Mouse (Mus musculus): ENCODE results near the gene Pim2. TPM values are rescaled to one million over a fixed set of nuclear protein-coding genes. Genes with fewer than 3 reads are reported as not detected.

Pim2 gene
- polyA plus RNA-seq, 1 experiment from 2014 or later: 4.9 TPM

- H3K36me3 ChIP-seq (replicated peaks; ENCODE audit: control insufficient read depth, insufficient read depth, low read depth, low read length): no peaks in the 10 kb centered on the region
- ATAC-seq (replicated peaks; ENCODE audit: insufficient number of reproducible peaks, low FRiP score, low TSS enrichment, low read depth) (no peak), DNase-seq (ENCODE audit: low spot score) (no peak)
- no peak overlapping the region for H3K4me3 ChIP-seq (ENCODE audit: low read depth, low read length)
- no peak overlapping the region for H3K9ac ChIP-seq (replicated peaks; ENCODE audit: low read length)
- H3K4me1 ChIP-seq (ENCODE audit: control insufficient read depth, insufficient read depth, low read length): no peaks in the 10 kb centered on the region
- H3K27me3 ChIP-seq (ENCODE audit: control insufficient read depth, insufficient read depth, low read length): no peaks in the 10 kb centered on the region
- no peak overlapping the region for H3K27ac ChIP-seq (replicated peaks; ENCODE audit: low read depth, low read length)
- 71% methylated on average over 1 of the region's 1 CpGs for WGBS
- no peaks in the 10 kb centered on the region for H3K9me3 ChIP-seq (replicated peaks; ENCODE audit: control insufficient read depth, low read length)
- no peak overlapping the region for H3K4me2 ChIP-seq (ENCODE audit: low read depth, low read length)
Observed at GRCm38 (mm10) chrX:7863181-7863580, 14.9 kb upstream of the Pim2 start.

DNA sequence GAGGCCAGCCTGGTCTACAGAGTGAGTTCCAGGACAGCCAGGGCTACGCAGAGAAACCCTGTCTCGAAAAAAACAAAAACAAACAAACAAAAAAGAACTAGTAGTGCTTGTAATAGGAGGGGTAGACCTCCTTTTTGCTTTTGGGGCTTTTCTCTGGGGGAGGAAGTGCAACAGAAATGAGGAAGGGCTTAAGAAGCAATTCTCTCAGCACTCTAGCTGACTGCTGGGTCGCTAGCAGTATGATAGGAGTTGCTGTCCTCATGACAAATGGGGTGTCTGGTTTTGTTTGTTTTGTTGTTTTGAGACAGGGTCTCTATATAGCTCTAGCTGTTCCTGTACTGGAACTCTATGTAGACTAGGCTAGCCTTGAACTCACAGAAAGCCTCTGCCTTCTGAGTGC lies 13.5 kb upstream of the Pim2 start:
- Histone ChIP-seq H3K27me3 (ENCODE audit: control insufficient read depth, insufficient read depth, low read length) (no peaks in the 10 kb centered on the region), H3K4me3 (ENCODE audit: low read depth, low read length) (no peak overlapping the region), H3K4me1 (ENCODE audit: control insufficient read depth, insufficient read depth, low read length) (no peaks in the 10 kb centered on the region), H3K9ac (replicated peaks; ENCODE audit: low read length) (no peak overlapping the region), H3K27ac (replicated peaks; ENCODE audit: low read depth, low read length) (no peak overlapping the region), H3K9me3 (replicated peaks; ENCODE audit: control insufficient read depth, low read length) (no peaks in the 10 kb centered on the region), H3K4me2 (ENCODE audit: low read depth, low read length) (no peak overlapping the region), H3K36me3 (replicated peaks; ENCODE audit: control insufficient read depth, insufficient read depth, low read depth, low read length) (no peaks in the 10 kb centered on the region)
- WGBS: 75% methylated on average over 3 of the region's 3 CpGs
- ATAC-seq (replicated peaks; ENCODE audit: insufficient number of reproducible peaks, low FRiP score, low TSS enrichment, low read depth): no peak
- DNase-seq (ENCODE audit: low spot score): no peak

DNA sequence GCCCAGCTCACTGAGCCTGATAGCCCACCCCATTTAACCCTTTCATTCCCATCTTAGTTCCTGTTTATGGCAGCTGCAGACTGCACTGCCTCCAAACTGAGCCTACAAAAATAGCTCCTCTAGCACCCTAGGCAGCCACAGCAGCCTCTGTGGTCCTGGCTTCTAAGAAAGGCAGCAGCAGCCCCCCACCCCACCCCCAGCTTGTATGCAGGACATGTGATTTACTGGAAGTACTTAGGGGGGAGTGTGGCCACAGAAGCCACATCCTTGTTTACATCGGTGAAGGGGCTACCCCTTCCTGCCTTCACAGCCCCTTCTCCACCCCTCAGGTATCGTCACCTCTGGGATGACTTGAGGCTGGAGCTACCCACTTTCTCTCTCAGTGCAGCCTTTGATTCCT lies 12.7 kb upstream of the Pim2 start:
- DNase-seq (ENCODE audit: low spot score): no peak
- Histone ChIP-seq H3K9ac (replicated peaks; ENCODE audit: low read length) (no peak overlapping the region), H3K27me3 (ENCODE audit: control insufficient read depth, insufficient read depth, low read length) (no peaks in the 10 kb centered on the region), H3K36me3 (replicated peaks; ENCODE audit: control insufficient read depth, insufficient read depth, low read depth, low read length) (no peaks in the 10 kb centered on the region; the same call in 1 of the 2 replicates), H3K4me3 (ENCODE audit: low read depth, low read length) (no peak overlapping the region), H3K9me3 (replicated peaks; ENCODE audit: control insufficient read depth, low read length) (no peaks in the 10 kb centered on the region), H3K4me1 (ENCODE audit: control insufficient read depth, insufficient read depth, low read length) (no peaks in the 10 kb centered on the region), H3K4me2 (ENCODE audit: low read depth, low read length) (no peak overlapping the region), H3K27ac (replicated peaks; ENCODE audit: low read depth, low read length) (no peak overlapping the region)
- no peak for ATAC-seq (replicated peaks; ENCODE audit: insufficient number of reproducible peaks, low FRiP score, low TSS enrichment, low read depth)
- WGBS: 72% methylated on average over 2 of the region's 2 CpGs

GRCm38 (mm10) chrX:7865786-7866185 lies 12.3 kb upstream of the Pim2 start:
- H3K4me2 ChIP-seq (ENCODE audit: low read depth, low read length): no peak overlapping the region
- no peaks in the 10 kb centered on the region for H3K4me1 ChIP-seq (ENCODE audit: control insufficient read depth, insufficient read depth, low read length)
- H3K9me3 ChIP-seq (replicated peaks; ENCODE audit: control insufficient read depth, low read length): no peaks in the 10 kb centered on the region
- H3K27me3 ChIP-seq (ENCODE audit: control insufficient read depth, insufficient read depth, low read length): no peaks in the 10 kb centered on the region
- no peaks in the 10 kb centered on the region; the same call in 1 of the 2 replicates for H3K36me3 ChIP-seq (replicated peaks; ENCODE audit: control insufficient read depth, insufficient read depth, low read depth, low read length)
- no peak for ATAC-seq (replicated peaks; ENCODE audit: insufficient number of reproducible peaks, low FRiP score, low TSS enrichment, low read depth)
- WGBS: 82% methylated on average over 2 of the region's 2 CpGs
- DNase-seq (ENCODE audit: low spot score): no peak
- H3K9ac ChIP-seq (replicated peaks; ENCODE audit: low read length): no peak overlapping the region
- no peak overlapping the region for H3K27ac ChIP-seq (replicated peaks; ENCODE audit: low read depth, low read length)
- no peak overlapping the region for H3K4me3 ChIP-seq (ENCODE audit: low read depth, low read length)

DNA sequence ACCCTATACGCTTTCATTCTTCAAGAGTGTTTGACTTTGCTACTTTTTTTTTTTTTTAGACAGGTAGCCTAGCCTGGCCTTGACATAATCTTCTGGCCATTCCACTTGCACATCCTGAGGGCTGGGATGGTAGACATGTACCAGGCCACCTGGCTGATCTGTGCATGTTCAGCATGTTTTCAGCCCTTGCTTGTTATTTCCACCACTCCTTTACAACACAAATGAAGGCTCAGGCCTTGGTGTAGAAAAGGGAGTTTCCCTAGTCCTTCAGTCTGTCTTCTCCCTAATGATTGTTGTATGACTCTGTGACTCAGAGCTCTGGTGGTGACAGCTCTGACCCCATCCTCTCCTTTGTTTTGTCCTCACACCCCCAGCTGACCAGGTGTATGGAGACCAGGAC lies 10.9 kb upstream of the Pim2 start:
- Histone ChIP-seq H3K27ac (replicated peaks; ENCODE audit: low read depth, low read length) (no peak overlapping the region), H3K4me1 (ENCODE audit: control insufficient read depth, insufficient read depth, low read length) (no peaks in the 10 kb centered on the region), H3K4me2 (ENCODE audit: low read depth, low read length) (no peak overlapping the region), H3K27me3 (ENCODE audit: control insufficient read depth, insufficient read depth, low read length) (no peaks in the 10 kb centered on the region), H3K4me3 (ENCODE audit: low read depth, low read length) (no peak overlapping the region), H3K9me3 (replicated peaks; ENCODE audit: control insufficient read depth, low read length) (no peaks in the 10 kb centered on the region), H3K36me3 (replicated peaks; ENCODE audit: control insufficient read depth, insufficient read depth, low read depth, low read length) (no peaks in the 10 kb centered on the region; the same call in 1 of the 2 replicates), H3K9ac (replicated peaks; ENCODE audit: low read length) (no peak overlapping the region)
- DNase-seq (ENCODE audit: low spot score) (no peak), ATAC-seq (replicated peaks; ENCODE audit: insufficient number of reproducible peaks, low FRiP score, low TSS enrichment, low read depth) (no peak)
- WGBS: 88% methylated on average over 1 of the region's 1 CpGs

DNA sequence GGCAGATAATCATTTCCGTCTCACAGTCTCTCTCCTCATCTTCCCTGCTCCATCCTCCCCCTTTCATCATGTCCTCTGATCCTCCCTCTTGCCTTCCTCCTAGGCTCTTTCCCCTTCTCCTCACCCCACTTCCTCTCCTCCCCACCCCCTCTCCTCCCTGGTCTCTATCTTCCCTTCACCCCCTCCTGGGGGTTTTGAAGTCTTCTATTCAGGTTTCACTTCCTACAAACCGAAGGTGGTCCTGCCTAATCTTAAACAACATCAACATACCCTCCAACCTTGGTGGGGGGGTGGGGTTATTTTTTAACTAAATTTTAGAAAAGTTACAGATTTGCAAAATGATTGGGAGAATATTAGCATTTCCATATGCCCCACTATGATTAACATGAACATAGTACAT lies 9.6 kb upstream of the Pim2 start:
- H3K27me3 ChIP-seq (ENCODE audit: control insufficient read depth, insufficient read depth, low read length): no peaks in the 10 kb centered on the region
- DNase-seq (ENCODE audit: low spot score): no peak
- 54% methylated on average over 2 of the region's 2 CpGs for WGBS
- H3K4me2 ChIP-seq (ENCODE audit: low read depth, low read length): no peak overlapping the region
- no peak overlapping the region for H3K4me3 ChIP-seq (ENCODE audit: low read depth, low read length)
- ATAC-seq (replicated peaks; ENCODE audit: insufficient number of reproducible peaks, low FRiP score, low TSS enrichment, low read depth): no peak
- H3K4me1 ChIP-seq (ENCODE audit: control insufficient read depth, insufficient read depth, low read length): no peaks in the 10 kb centered on the region
- H3K36me3 ChIP-seq (replicated peaks; ENCODE audit: control insufficient read depth, insufficient read depth, low read depth, low read length): no peaks in the 10 kb centered on the region; the same call in 1 of the 2 replicates
- H3K9me3 ChIP-seq (replicated peaks; ENCODE audit: control insufficient read depth, low read length): no peaks in the 10 kb centered on the region
- H3K9ac ChIP-seq (replicated peaks; ENCODE audit: low read length): no peak overlapping the region
- no peak overlapping the region for H3K27ac ChIP-seq (replicated peaks; ENCODE audit: low read depth, low read length)

DNA sequence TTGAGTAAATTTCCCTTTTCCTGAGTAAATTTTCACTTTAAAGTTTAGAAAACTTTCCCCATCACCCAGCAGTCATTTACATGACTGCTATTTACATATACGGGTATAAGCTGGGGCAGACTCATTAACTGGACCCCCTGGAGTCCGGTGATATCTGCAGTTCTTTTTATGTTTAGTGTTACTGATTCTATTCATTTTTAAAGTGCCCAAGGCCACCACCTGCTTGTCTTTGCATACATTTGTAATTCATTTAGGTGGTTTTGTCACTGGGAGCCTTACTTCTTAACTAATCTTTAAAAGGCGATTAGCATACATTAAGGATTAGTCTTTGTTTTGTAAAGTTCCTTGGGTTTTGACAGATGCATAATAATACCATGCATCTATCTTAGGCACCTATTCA lies 8.2 kb upstream of the Pim2 start:
- Histone ChIP-seq H3K9me3 (replicated peaks; ENCODE audit: control insufficient read depth, low read length) (no peaks in the 10 kb centered on the region), H3K36me3 (replicated peaks; ENCODE audit: control insufficient read depth, insufficient read depth, low read depth, low read length) (no peaks in the 10 kb centered on the region; the same call in 1 of the 2 replicates), H3K4me3 (ENCODE audit: low read depth, low read length) (no peak overlapping the region), H3K4me2 (ENCODE audit: low read depth, low read length) (no peak overlapping the region), H3K4me1 (ENCODE audit: control insufficient read depth, insufficient read depth, low read length) (no peaks in the 10 kb centered on the region), H3K27me3 (ENCODE audit: control insufficient read depth, insufficient read depth, low read length) (no peaks in the 10 kb centered on the region), H3K27ac (replicated peaks; ENCODE audit: low read depth, low read length) (no peak overlapping the region), H3K9ac (replicated peaks; ENCODE audit: low read length) (no peak overlapping the region)
- ATAC-seq (replicated peaks; ENCODE audit: insufficient number of reproducible peaks, low FRiP score, low TSS enrichment, low read depth) (no peak), DNase-seq (ENCODE audit: low spot score) (no peak)
- 39% methylated on average over 3 of the region's 3 CpGs for WGBS

DNA sequence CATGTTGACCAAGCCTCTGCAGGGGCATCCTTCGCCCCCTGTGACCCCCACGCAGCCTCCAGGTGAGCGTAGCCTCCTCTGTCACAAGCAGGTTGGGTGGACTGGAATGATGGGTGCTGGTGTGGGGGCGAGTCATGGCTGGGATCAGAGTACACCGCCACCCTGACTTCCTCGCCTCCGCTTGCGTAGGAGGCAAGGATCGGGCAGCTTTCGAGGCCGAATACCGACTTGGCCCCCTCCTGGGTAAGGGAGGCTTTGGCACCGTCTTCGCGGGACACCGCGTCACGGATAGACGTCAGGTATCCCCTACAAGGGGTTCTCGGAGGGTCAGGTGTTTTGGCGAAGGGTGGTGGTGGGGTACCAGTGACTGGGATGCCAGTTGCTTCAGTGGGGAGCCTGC lies 433 bp downstream of the Pim2 start:
- peak overlapping the region; percentile 43; the same call in 1 of the 2 replicates for H3K9ac ChIP-seq (replicated peaks; ENCODE audit: low read length)
- H3K9me3 ChIP-seq (replicated peaks; ENCODE audit: control insufficient read depth, low read length): no peaks in the 10 kb centered on the region
- DNase-seq (ENCODE audit: low spot score) (no peak), ATAC-seq (replicated peaks; ENCODE audit: insufficient number of reproducible peaks, low FRiP score, low TSS enrichment, low read depth) (peak; percentile 31)
- no peaks in the 10 kb centered on the region for H3K36me3 ChIP-seq (replicated peaks; ENCODE audit: control insufficient read depth, insufficient read depth, low read depth, low read length)
- WGBS: 16% methylated on average over 21 of the region's 21 CpGs
- no peaks in the 10 kb centered on the region for H3K4me1 ChIP-seq (ENCODE audit: control insufficient read depth, insufficient read depth, low read length)
- H3K27ac ChIP-seq (replicated peaks; ENCODE audit: low read depth, low read length): no peak overlapping the region
- peak overlapping the region; percentile 76 for H3K4me2 ChIP-seq (ENCODE audit: low read depth, low read length)
- H3K4me3 ChIP-seq (ENCODE audit: low read depth, low read length): peak overlapping the region; percentile 34
- no peaks in the 10 kb centered on the region for H3K27me3 ChIP-seq (ENCODE audit: control insufficient read depth, insufficient read depth, low read length)

All from embryonic facial prominence, embryonic 11.5 days (tissue).